Mouse (Mus musculus) liver, adult 2 months (tissue): ENCODE data around the gene Slc22a15.

Experiments
- CTCF ChIP-seq: fragments of 200-500 bp; IDR thresholded peaks from 2 replicates; pipeline ENCODE4 v1.5.1; 2011; ENCODE audit warnings: low read depth, low read length, control low read depth
- POLR2A ChIP-seq: fragments of 200-500 bp; IDR thresholded peaks from 2 replicates; pipeline ENCODE4 v1.6.1; 2011; ENCODE audit warnings: low read length, control low read depth; ENCODE audit not compliant: insufficient read depth; ENCODE audit errors: extremely low read depth

- TF ChIP-seq CTCF (no peak), POLR2A (no peak)
Measured at GRCm38 (mm10) chr3:101881721-101882120, 42.5 kb downstream of the Slc22a15 start.
